Mouse (Mus musculus) limb, embryonic 13.5 days (tissue): Measurements from ENCODE around the gene Tmem94. TPM values are rescaled to one million over a fixed set of nuclear protein-coding genes. Genes with fewer than 3 reads are reported as not detected.

Source experiments
- ATAC-seq: fragments of 200-750 bp; cut with Nextera tagmentation; 2 replicates; pipeline ENCODE4 v1.8.0; 2017; ENCODE audit warnings: low read depth, moderate number of reproducible peaks, moderate TSS enrichment; ENCODE audit not compliant: low FRiP score
- H3K27ac ChIP-seq: fragments of 300-500 bp; sonication (generic); 2 replicates; pipeline ENCODE4 v1.5.1; 2015; ENCODE audit warnings: inconsistent platforms, mild to moderate bottlenecking, moderate library complexity
- H3K27me3 ChIP-seq: fragments of 300-500 bp; sonication (generic); 2 replicates; pipeline ENCODE4 v1.6.1; 2015; ENCODE audit warnings: mild to moderate bottlenecking, inconsistent platforms
- H3K36me3 ChIP-seq: fragments of 300-500 bp; sonication (generic); 2 replicates; pipeline ENCODE4 v1.6.1; 2015; ENCODE audit warnings: inconsistent platforms, mild to moderate bottlenecking, moderate library complexity
- H3K4me1 ChIP-seq: fragments of 300-500 bp; sonication (generic); 2 replicates; pipeline ENCODE4 v1.6.1; 2015; ENCODE audit warnings: inconsistent platforms
- H3K4me2 ChIP-seq: fragments of 300-500 bp; sonication (generic); replicated peaks from 2 replicates; pipeline ENCODE4 v1.6.1; 2015; ENCODE audit warnings: inconsistent platforms, mild to moderate bottlenecking, moderate library complexity
- H3K4me3 ChIP-seq: fragments of 300-500 bp; sonication (generic); 2 replicates; pipeline ENCODE4 v1.5.1; 2015; ENCODE audit warnings: moderate library complexity, mild to moderate bottlenecking, inconsistent platforms
- H3K9ac ChIP-seq: fragments of 300-500 bp; sonication (generic); 2 replicates; pipeline ENCODE4 v1.6.1; 2015; ENCODE audit warnings: mild to moderate bottlenecking, inconsistent platforms
- H3K9me3 ChIP-seq: fragments of 300-500 bp; sonication (generic); 2 replicates; pipeline ENCODE4 v1.6.1; 2016; ENCODE audit warnings: inconsistent platforms
- WGBS: fragments of 180-500 bp; shearing (Covaris S2); methylation state at CpG from one replicate; pipeline ENCODE4 v1.1.7; 2015; 5-methylcytosine and 5-hydroxymethylcytosine counted together
- polyA plus RNA-seq: library from polyadenylated mRNA; unstranded; fragments of >200 nt; fragmentation: Nextera tagmentation; extraction: Ambion mirVana; gene quantifications from 2 replicates; pipeline ENCODE4 v1.2.1, GENCODE M21; 2015

The Tmem94 gene
- polyA plus RNA-seq, 1 experiment from 2014 or later: 31.9 TPM

- Histone ChIP-seq H3K27me3 (no peaks in the 10 kb centered on the region), H3K36me3 (peaks cover 45% of the 10 kb centered on the region), H3K4me3 (peak overlapping the region; percentile 93), H3K9ac (peak overlapping the region; percentile 90), H3K4me2 (peak overlapping the region; percentile 96), H3K4me1 (peaks cover 73% of the 10 kb centered on the region), H3K27ac (peak overlapping the region; percentile 88; the same call in 1 of the 2 replicates), H3K9me3 (no peaks in the 10 kb centered on the region)
- ATAC-seq: no peak
- WGBS: 49% methylated on average over 7 of the region's 7 CpGs
Measured at GRCm38 (mm10) chr11:115812095-115812494, 46.9 kb downstream of the Tmem94 start.

GRCm38 (mm10) chr11:115812533-115813420 is 47.5 kb downstream of the Tmem94 start:
- peak overlapping the region; percentile 96 for H3K4me2 ChIP-seq
- H3K4me3 ChIP-seq: peak overlapping the region; percentile 93
- 4% methylated on average over 28 of the region's 28 CpGs for WGBS
- H3K4me1 ChIP-seq: peaks cover 66% of the 10 kb centered on the region
- no peaks in the 10 kb centered on the region for H3K27me3 ChIP-seq
- peak overlapping the region; percentile 90 for H3K9ac ChIP-seq
- peaks cover 44% of the 10 kb centered on the region for H3K36me3 ChIP-seq
- H3K9me3 ChIP-seq: no peaks in the 10 kb centered on the region
- peak overlapping the region; percentile 88 for H3K27ac ChIP-seq
- peak; percentile 6; the same call in 1 of the 2 replicates for ATAC-seq

- H3K36me3 ChIP-seq: peaks cover 43% of the 10 kb centered on the region
- under 1% methylated on average over 44 of the region's 44 CpGs for WGBS
- peaks cover 56% of the 10 kb centered on the region for H3K4me1 ChIP-seq
Measured at GRCm38 (mm10) chr11:115813507-115814296, 48.5 kb downstream of the Tmem94 start, which contains the start of gene Caskin2. Gene Caskin2 (minus strand): TSS chr11:115813639.

GRCm38 (mm10) chr11:115814605-115815450 is 49.6 kb downstream of the Tmem94 start, which contains the start of gene Tsen54:
Gene Tsen54 (plus strand): TSS chr11:115814724.
- Histone ChIP-seq H3K4me1 (peaks cover 45% of the 10 kb centered on the region), H3K9ac (peak within 1 kb of the TSS; percentile 88), H3K36me3 (peaks cover 47% of the 10 kb centered on the region), H3K4me2 (peak within 1 kb of the TSS; percentile 96), H3K27ac (peak within 1 kb of the TSS; percentile 33; the same call in 1 of the 2 replicates), H3K4me3 (peak within 1 kb of the TSS; percentile 93), H3K27me3 (no peaks in the 10 kb centered on the region), H3K9me3 (no peaks in the 10 kb centered on the region)
- ATAC-seq: peak; percentile 37
- WGBS: under 1% methylated on average over 81 of the region's 84 CpGs

More at GRCm38 (mm10) chr11:115813507-115814296, 48.5 kb downstream of the Tmem94 start, which contains the start of gene Caskin2:
- Histone ChIP-seq H3K9ac (peak within 1 kb of the TSS; percentile 90), H3K27me3 (no peaks in the 10 kb centered on the region), H3K4me3 (peak within 1 kb of the TSS; percentile 93), H3K9me3 (no peaks in the 10 kb centered on the region), H3K4me2 (peak within 1 kb of the TSS; percentile 96), H3K27ac (peak within 1 kb of the TSS; percentile 88)
- peak; percentile 92 for ATAC-seq

GRCm38 (mm10) chr11:115817331-115817730 is 52.1 kb downstream of the Tmem94 start:
- Histone ChIP-seq H3K4me3 (no peak overlapping the region), H3K9ac (no peak overlapping the region), H3K36me3 (peaks cover 49% of the 10 kb centered on the region), H3K9me3 (no peaks in the 10 kb centered on the region), H3K27ac (no peak overlapping the region), H3K4me2 (no peak overlapping the region), H3K4me1 (peaks cover 20% of the 10 kb centered on the region), H3K27me3 (no peaks in the 10 kb centered on the region)
- WGBS: 90% methylated on average over 5 of the region's 5 CpGs
- ATAC-seq: no peak

DNA sequence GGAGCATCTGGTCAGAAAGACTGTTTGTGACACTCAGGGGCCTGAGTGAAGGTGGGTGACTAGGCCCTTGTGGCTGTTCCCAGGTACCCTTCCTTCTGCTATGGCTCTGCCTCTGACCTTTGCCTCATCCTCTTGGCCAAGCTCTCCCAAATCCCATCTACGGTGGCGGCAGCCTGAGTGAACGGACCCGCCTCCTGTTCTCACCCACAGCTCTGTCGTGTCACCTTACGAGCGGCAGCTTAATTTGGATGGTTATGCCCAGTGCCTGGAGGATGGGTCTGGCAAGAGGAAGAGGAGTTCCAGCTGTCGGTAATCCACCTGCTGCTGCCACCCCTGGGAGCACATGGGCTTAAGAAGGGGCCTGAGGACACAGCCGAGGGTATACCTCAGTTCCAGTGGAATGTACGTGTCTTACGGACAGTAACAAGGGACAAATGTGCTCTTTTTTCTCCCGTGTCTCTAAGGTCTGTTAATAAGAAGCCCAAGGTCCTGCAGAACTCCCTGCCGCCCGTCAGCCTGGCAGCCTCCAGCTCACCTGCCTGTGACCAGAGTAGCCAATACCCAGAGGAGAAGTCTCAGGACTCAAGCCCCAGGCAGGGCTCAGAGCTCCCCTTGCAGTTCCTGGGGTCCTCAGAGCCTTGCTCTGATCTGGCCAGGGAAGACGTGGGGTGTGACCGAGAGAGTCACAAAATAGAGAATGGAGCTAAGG is 54.8 kb downstream of the Tmem94 start:
- Histone ChIP-seq H3K4me3 (no peak overlapping the region), H3K27me3 (peaks cover 8% of the 10 kb centered on the region), H3K27ac (no peak overlapping the region), H3K9me3 (no peaks in the 10 kb centered on the region), H3K4me1 (peaks cover 25% of the 10 kb centered on the region), H3K9ac (no peak overlapping the region), H3K4me2 (no peak overlapping the region), H3K36me3 (peaks cover 56% of the 10 kb centered on the region)
- WGBS: 81% methylated on average over 16 of the region's 16 CpGs
- ATAC-seq: no peak

DNA sequence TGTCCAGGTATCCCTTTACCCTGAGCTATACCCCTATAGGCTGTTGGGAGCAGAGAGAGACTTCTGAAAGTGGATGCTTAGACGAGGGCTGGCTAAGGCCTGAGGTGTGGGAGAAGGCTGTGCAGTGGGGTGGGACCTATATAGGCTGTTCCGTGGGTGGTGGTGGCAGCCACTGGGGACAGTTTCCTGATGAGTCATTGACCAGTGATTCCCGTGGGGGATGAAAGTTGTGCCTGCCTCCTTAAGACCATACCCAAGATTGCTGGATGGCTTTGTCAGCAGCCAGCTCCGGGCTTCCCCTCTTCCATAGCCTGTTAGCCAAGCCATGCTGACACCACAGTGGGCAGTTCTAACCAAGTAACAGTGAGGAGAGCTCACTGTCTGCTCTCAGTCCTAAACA is 55.8 kb downstream of the Tmem94 start:
- 81% methylated on average over 4 of the region's 4 CpGs for WGBS
- ATAC-seq: no peak
- peaks cover 56% of the 10 kb centered on the region for H3K36me3 ChIP-seq

GRCm38 (mm10) chr11:115823774-115824740 is 58.8 kb downstream of the Tmem94 start, which contains the start of gene Llgl2:
Gene Llgl2 (plus strand): TSS chr11:115824049.
- no peaks in the 10 kb centered on the region for H3K9me3 ChIP-seq
- H3K36me3 ChIP-seq: peaks cover 37% of the 10 kb centered on the region
- H3K4me3 ChIP-seq: peak within 1 kb of the TSS; percentile 68
- WGBS: under 1% methylated on average over 85 of the region's 87 CpGs
- H3K4me1 ChIP-seq: peaks cover 17% of the 10 kb centered on the region
- peak within 1 kb of the TSS; percentile 93 for H3K4me2 ChIP-seq
- no peak within 1 kb of the TSS for H3K27ac ChIP-seq
- peaks cover 23% of the 10 kb centered on the region for H3K27me3 ChIP-seq
- ATAC-seq: peak; percentile 90
- H3K9ac ChIP-seq: peak within 1 kb of the TSS; percentile 73

More for the DNA sequence above, 55.8 kb downstream of the Tmem94 start:
- peaks cover 18% of the 10 kb centered on the region for H3K27me3 ChIP-seq
- H3K4me3 ChIP-seq: no peak overlapping the region
- no peak overlapping the region for H3K4me2 ChIP-seq
- H3K27ac ChIP-seq: no peak overlapping the region
- H3K9ac ChIP-seq: no peak overlapping the region
- H3K4me1 ChIP-seq: peaks cover 16% of the 10 kb centered on the region
- no peaks in the 10 kb centered on the region for H3K9me3 ChIP-seq

- Histone ChIP-seq H3K9me3 (no peaks in the 10 kb centered on the region), H3K4me1 (peaks cover 20% of the 10 kb centered on the region), H3K36me3 (peaks cover 32% of the 10 kb centered on the region), H3K9ac (peak overlapping the region; percentile 73; the same call in 1 of the 2 replicates), H3K27me3 (peaks cover 26% of the 10 kb centered on the region), H3K27ac (no peak overlapping the region), H3K4me3 (peak overlapping the region; percentile 68), H3K4me2 (peak overlapping the region; percentile 93)
- no peak for ATAC-seq
- 18% methylated on average over 11 of the region's 11 CpGs for WGBS
Measured at GRCm38 (mm10) chr11:115824813-115825212, 59.6 kb downstream of the Tmem94 start.

DNA sequence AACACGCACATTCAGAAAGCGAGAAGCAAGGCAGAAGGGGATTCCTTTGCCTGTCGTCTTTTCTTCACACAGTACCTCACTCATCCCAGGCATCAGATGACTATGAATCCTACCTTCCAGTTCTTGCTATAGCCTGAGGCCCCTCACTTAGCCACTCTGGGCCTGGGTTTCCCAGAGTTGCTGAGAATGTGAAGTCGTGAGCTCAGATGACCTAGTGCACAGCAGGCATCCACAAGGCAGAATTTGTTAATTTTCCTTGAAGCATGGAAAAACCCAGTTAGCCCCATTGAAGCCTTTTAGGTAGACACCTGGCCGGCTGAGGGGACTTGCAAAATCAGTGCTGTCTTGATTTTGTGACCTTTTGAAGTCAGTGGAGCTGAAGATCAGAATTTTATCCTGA is 61.3 kb downstream of the Tmem94 start:
- no peak overlapping the region for H3K4me2 ChIP-seq
- no peak overlapping the region for H3K4me3 ChIP-seq
- H3K4me1 ChIP-seq: peaks cover 29% of the 10 kb centered on the region
- H3K36me3 ChIP-seq: peaks cover 15% of the 10 kb centered on the region
- 51% methylated on average over 5 of the region's 5 CpGs for WGBS
- ATAC-seq: no peak
- no peaks in the 10 kb centered on the region for H3K9me3 ChIP-seq
- no peak overlapping the region for H3K9ac ChIP-seq
- no peak overlapping the region for H3K27ac ChIP-seq
- H3K27me3 ChIP-seq: peaks cover 41% of the 10 kb centered on the region
